Mouse (Mus musculus): Measurements from ENCODE around the gene Tcl1b4. TPM values are rescaled to one million over a fixed set of nuclear protein-coding genes. Genes with fewer than 3 reads are reported as not detected.
"Not testable (repeated sequence)": the region's sequence is repeated elsewhere in the genome, so short reads cannot be mapped to it uniquely, and the experiment has no call there.

Gene Tcl1b4
- polyA plus RNA-seq (2015; fragmentation: Nextera tagmentation; extraction: Ambion mirVana), result not detected in 2 replicates

DNA sequence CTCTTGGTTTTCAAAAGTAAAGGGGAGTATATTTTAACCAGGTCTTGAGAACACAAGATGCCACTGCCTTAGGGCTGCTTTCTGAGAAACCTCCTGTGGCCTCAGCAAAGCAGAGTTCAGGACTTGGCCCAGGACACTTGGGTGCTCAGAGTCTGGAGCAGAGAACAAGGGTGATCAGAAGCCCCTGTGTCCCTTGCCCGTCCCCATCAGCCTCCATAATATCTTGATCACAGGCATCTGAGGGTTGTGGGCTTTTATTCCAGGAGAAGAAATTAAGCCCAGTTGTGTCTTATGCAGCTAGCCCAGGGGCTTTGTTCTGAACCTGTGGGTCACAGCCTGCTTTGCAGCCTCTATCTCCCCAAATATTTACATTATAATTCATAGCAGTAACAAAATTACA, at the start of gene Tcl1b4:
Gene Tcl1b4 (plus strand): TSS at position 301 of the 400 bp plus-strand sequence.
- ATAC-seq; H3K9ac ChIP-seq (ENCODE audit: low read depth, low read length): not testable (repeated sequence)

GRCm38 (mm10) chr12:105155286-105155685, 46.5 kb upstream of the Tcl1b4 start:
- H3K4me2 ChIP-seq (ENCODE audit: low read length); H3K4me1 ChIP-seq (ENCODE audit: control insufficient read depth, insufficient read depth, low read length); H3K27me3 ChIP-seq (ENCODE audit: control insufficient read depth, insufficient read depth, low read depth, low read length); H3K9ac ChIP-seq (ENCODE audit: low read depth, low read length); H3K27ac ChIP-seq (ENCODE audit: low read length); H3K9me3 ChIP-seq (replicated peaks; ENCODE audit: control insufficient read depth, low read length, poor library complexity, severe bottlenecking); ATAC-seq; H3K4me3 ChIP-seq (ENCODE audit: low read depth, low read length); H3K36me3 ChIP-seq (ENCODE audit: control insufficient read depth, insufficient read depth, low read length): not testable (repeated sequence)
- 84% methylated on average over 4 of the region's 4 CpGs for WGBS

More for the DNA sequence above, at the start of gene Tcl1b4:
- WGBS, result 92% methylated on average over 1 of the region's 1 CpGs
- not testable (repeated sequence) for H3K4me3 ChIP-seq (ENCODE audit: low read depth, low read length); H3K4me2 ChIP-seq (ENCODE audit: low read length); H3K27ac ChIP-seq (ENCODE audit: low read length); H3K9me3 ChIP-seq (replicated peaks; ENCODE audit: control insufficient read depth, low read length, poor library complexity, severe bottlenecking); H3K27me3 ChIP-seq (ENCODE audit: control insufficient read depth, insufficient read depth, low read depth, low read length); H3K36me3 ChIP-seq (ENCODE audit: control insufficient read depth, insufficient read depth, low read length); H3K4me1 ChIP-seq (ENCODE audit: control insufficient read depth, insufficient read depth, low read length)

DNA sequence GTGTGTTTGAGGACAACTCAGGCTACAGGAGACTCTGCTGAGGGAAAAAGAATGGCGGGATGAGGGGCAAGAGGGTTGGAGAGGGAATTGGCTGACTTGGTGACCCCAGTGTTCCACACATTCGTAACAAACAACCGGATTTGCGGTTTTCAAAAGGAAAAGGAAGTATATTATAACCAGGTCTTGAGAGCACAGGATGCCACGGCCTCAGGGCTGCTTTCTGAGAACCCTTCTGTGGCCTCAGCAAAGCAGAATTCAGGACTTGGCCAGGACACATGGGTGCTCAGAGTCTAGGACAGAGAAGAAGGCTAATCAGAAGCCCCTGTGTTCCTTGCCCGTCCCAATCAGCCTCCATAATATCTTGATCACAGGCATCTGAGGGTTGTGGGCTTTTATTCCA, 42.9 kb upstream of the Tcl1b4 start:
- Histone ChIP-seq H3K4me1 (ENCODE audit: control insufficient read depth, insufficient read depth, low read length) (no peaks in the 10 kb centered on the region), H3K4me3 (ENCODE audit: low read depth, low read length) (no peak overlapping the region), H3K36me3 (ENCODE audit: control insufficient read depth, insufficient read depth, low read length) (no peaks in the 10 kb centered on the region), H3K27me3 (ENCODE audit: control insufficient read depth, insufficient read depth, low read depth, low read length) (no peaks in the 10 kb centered on the region), H3K4me2 (ENCODE audit: low read length) (no peak overlapping the region), H3K9ac (ENCODE audit: low read depth, low read length) (no peak overlapping the region), H3K9me3 (replicated peaks; ENCODE audit: control insufficient read depth, low read length, poor library complexity, severe bottlenecking) (no peaks in the 10 kb centered on the region), H3K27ac (ENCODE audit: low read length) (no peak overlapping the region)
- no peak for ATAC-seq
- WGBS, result 83% methylated on average over 6 of the region's 6 CpGs

DNA sequence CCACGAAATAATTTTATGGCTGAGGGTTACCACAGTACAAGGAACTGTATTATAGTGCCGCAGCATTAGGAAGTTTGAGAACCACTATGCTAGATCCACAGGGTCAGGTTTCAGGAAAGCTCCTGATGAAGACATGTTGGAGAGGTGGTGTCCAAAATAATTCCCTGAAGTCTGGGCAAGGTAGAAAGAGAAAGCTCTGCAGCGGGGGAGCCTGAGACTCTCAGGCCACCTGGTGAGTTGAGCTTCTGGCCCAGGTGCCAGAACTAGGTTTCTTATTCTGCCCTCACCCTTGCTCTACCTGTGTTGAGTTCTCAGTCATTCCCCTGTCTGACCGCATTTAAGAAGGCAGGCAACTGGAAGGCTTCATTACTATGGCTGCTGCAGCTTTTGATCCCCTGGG, 42.4 kb upstream of the Tcl1b4 start, which contains the start of gene Tcl1b1:
Gene Tcl1b1 (plus strand): TSS at position 301 of the 400 bp plus-strand sequence.
- H3K4me2 ChIP-seq (ENCODE audit: low read length), result no peak within 1 kb of the TSS
- no peaks in the 10 kb centered on the region for H3K9me3 ChIP-seq (replicated peaks; ENCODE audit: control insufficient read depth, low read length, poor library complexity, severe bottlenecking)
- no peaks in the 10 kb centered on the region for H3K27me3 ChIP-seq (ENCODE audit: control insufficient read depth, insufficient read depth, low read depth, low read length)
- ATAC-seq, result no peak
- H3K9ac ChIP-seq (ENCODE audit: low read depth, low read length), result no peak within 1 kb of the TSS
- no peak within 1 kb of the TSS for H3K27ac ChIP-seq (ENCODE audit: low read length)
- 86% methylated on average over 4 of the region's 4 CpGs for WGBS
- no peaks in the 10 kb centered on the region for H3K36me3 ChIP-seq (ENCODE audit: control insufficient read depth, insufficient read depth, low read length)
- H3K4me3 ChIP-seq (ENCODE audit: low read depth, low read length), result no peak within 1 kb of the TSS
- no peaks in the 10 kb centered on the region for H3K4me1 ChIP-seq (ENCODE audit: control insufficient read depth, insufficient read depth, low read length)

DNA sequence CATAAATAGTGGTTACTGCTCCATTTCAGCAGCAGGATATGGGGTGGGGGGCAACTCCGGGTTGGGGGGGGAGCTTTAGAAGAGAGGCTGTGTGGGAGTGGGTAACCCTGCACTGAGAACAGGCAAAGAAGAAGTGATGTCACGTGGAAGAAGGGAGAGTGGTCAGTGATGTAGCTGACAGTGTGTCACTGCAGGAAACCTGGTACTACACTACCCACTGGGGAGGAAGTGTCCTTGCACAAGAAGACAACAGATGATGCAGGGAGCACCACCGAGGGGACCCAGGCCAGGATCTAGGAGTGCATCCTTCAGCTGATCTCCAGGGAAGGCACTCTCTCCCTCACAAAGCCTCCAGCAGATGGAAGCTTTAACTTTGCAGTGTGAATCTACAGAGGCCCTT, 35.0 kb upstream of the Tcl1b4 start:
- Histone ChIP-seq H3K27me3 (ENCODE audit: control insufficient read depth, insufficient read depth, low read depth, low read length) (no peaks in the 10 kb centered on the region), H3K27ac (ENCODE audit: low read length) (no peak overlapping the region), H3K4me1 (ENCODE audit: control insufficient read depth, insufficient read depth, low read length) (no peaks in the 10 kb centered on the region), H3K4me2 (ENCODE audit: low read length) (no peak overlapping the region), H3K36me3 (ENCODE audit: control insufficient read depth, insufficient read depth, low read length) (no peaks in the 10 kb centered on the region), H3K9ac (ENCODE audit: low read depth, low read length) (no peak overlapping the region), H3K4me3 (ENCODE audit: low read depth, low read length) (no peak overlapping the region), H3K9me3 (replicated peaks; ENCODE audit: control insufficient read depth, low read length, poor library complexity, severe bottlenecking) (no peaks in the 10 kb centered on the region)
- no peak for ATAC-seq
- WGBS, result 64% methylated on average over 3 of the region's 3 CpGs

- H3K4me1 ChIP-seq (ENCODE audit: control insufficient read depth, insufficient read depth, low read length), result no peaks in the 10 kb centered on the region
- H3K27me3 ChIP-seq (ENCODE audit: control insufficient read depth, insufficient read depth, low read depth, low read length), result no peaks in the 10 kb centered on the region
- no peak for ATAC-seq
- no peak overlapping the region for H3K27ac ChIP-seq (ENCODE audit: low read length)
- no peak overlapping the region for H3K9ac ChIP-seq (ENCODE audit: low read depth, low read length)
- 85% methylated on average over 2 of the region's 2 CpGs for WGBS
- H3K4me3 ChIP-seq (ENCODE audit: low read depth, low read length), result no peak overlapping the region
- H3K9me3 ChIP-seq (replicated peaks; ENCODE audit: control insufficient read depth, low read length, poor library complexity, severe bottlenecking), result no peaks in the 10 kb centered on the region
- no peak overlapping the region for H3K4me2 ChIP-seq (ENCODE audit: low read length)
- H3K36me3 ChIP-seq (ENCODE audit: control insufficient read depth, insufficient read depth, low read length), result no peaks in the 10 kb centered on the region
Observed at GRCm38 (mm10) chr12:105173366-105173765, 28.4 kb upstream of the Tcl1b4 start.

DNA sequence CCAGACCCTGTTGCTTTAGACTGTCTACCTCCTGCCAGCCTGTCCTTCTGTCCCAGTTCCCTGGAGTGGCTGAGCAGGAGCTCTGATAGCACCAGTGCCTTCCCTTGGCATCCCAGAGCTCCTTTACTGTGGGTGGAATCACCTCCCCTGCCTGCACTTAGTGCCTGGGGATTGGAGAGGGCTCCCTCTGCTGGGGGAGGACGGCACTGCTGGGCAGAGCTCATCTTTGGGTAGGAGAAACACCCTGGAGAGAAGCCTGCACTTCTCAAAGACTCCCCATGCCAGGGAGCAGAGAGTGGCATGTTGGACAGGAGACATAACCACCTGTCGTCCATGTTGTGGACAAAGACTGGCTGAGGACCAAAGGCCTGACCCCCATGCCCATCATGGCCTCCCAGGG, 27.4 kb upstream of the Tcl1b4 start:
- WGBS, result 24% methylated on average over 2 of the region's 2 CpGs
- not testable (repeated sequence) for H3K36me3 ChIP-seq (ENCODE audit: control insufficient read depth, insufficient read depth, low read length); H3K9ac ChIP-seq (ENCODE audit: low read depth, low read length); H3K27ac ChIP-seq (ENCODE audit: low read length); H3K4me1 ChIP-seq (ENCODE audit: control insufficient read depth, insufficient read depth, low read length); H3K4me2 ChIP-seq (ENCODE audit: low read length); H3K27me3 ChIP-seq (ENCODE audit: control insufficient read depth, insufficient read depth, low read depth, low read length); ATAC-seq; H3K4me3 ChIP-seq (ENCODE audit: low read depth, low read length); H3K9me3 ChIP-seq (replicated peaks; ENCODE audit: control insufficient read depth, low read length, poor library complexity, severe bottlenecking)

DNA sequence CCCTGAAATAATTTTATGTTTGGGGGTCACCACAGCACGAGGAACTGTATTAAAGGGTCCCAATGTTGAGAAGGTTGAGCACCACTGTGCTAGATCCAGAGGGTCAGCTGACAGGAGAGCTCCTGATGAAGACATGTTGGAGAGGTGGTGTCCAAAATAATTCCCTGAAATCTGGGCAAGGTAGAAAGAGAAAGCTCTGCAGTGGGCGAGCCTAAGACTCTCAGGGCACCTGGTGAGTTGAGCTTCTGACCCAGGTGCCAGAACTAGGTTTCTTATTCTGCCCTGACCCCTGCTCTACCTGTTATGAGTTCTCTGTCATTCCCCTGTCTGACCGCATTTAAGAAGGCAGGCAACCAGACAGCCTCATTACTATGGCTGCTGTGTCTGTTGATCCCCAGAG, 25.7 kb upstream of the Tcl1b4 start, which contains the start of gene Tcl1b5:
Gene Tcl1b5 (plus strand): TSS at position 301 of the 400 bp plus-strand sequence.
- ATAC-seq; H3K4me3 ChIP-seq (ENCODE audit: low read depth, low read length); H3K9ac ChIP-seq (ENCODE audit: low read depth, low read length); H3K9me3 ChIP-seq (replicated peaks; ENCODE audit: control insufficient read depth, low read length, poor library complexity, severe bottlenecking); H3K36me3 ChIP-seq (ENCODE audit: control insufficient read depth, insufficient read depth, low read length); H3K27me3 ChIP-seq (ENCODE audit: control insufficient read depth, insufficient read depth, low read depth, low read length); H3K4me1 ChIP-seq (ENCODE audit: control insufficient read depth, insufficient read depth, low read length); H3K27ac ChIP-seq (ENCODE audit: low read length); H3K4me2 ChIP-seq (ENCODE audit: low read length): not testable (repeated sequence)
- 69% methylated on average over 3 of the region's 3 CpGs for WGBS

DNA sequence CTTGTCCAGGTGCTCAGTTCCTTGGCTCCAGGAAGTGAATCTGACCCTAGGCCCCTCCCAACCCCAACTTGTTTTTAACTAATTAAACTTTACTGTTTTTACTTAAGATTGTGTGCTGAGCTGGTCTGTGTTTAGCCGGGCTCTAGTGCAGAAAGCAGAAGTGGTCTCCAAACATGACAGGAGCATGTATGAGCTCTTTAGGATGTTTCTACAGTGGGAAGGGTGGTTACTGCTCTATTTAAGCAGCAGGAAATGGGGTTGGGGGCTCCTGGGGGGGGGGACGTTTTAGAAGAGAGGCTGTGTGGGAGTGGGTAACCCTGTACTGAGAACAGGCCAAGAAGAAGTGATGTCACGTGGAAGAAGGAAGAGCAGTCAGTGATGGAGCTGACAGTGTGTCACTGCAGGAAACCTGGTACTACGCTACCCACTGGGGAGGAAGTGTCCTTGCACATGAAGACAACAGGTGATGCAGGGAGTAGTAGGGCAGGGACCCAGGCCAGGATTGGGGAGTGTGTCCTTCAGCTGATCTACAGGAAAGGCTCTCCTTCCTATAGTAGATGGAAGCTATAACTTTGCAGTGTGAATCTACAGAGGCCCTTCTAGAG, 20.6 kb upstream of the Tcl1b4 start:
- H3K4me1 ChIP-seq (ENCODE audit: control insufficient read depth, insufficient read depth, low read length); H3K9me3 ChIP-seq (replicated peaks; ENCODE audit: control insufficient read depth, low read length, poor library complexity, severe bottlenecking); H3K9ac ChIP-seq (ENCODE audit: low read depth, low read length); H3K27me3 ChIP-seq (ENCODE audit: control insufficient read depth, insufficient read depth, low read depth, low read length); H3K27ac ChIP-seq (ENCODE audit: low read length); H3K4me2 ChIP-seq (ENCODE audit: low read length); ATAC-seq; H3K36me3 ChIP-seq (ENCODE audit: control insufficient read depth, insufficient read depth, low read length); H3K4me3 ChIP-seq (ENCODE audit: low read depth, low read length): not testable (repeated sequence)
- WGBS, result 90% methylated on average over 4 of the region's 4 CpGs

All from midbrain, embryonic 16.5 days (tissue).